Mouse (Mus musculus) liver, embryonic 14.5 days (tissue): ENCODE measurements around the gene Ddx24.

ENCODE experiments used
- CTCF ChIP-seq: IDR thresholded peaks from 2 replicates; pipeline ENCODE4 v1.5.1; 2016; ENCODE audit warnings: antibody characterized with exemption, low read depth, control low read depth
- EP300 ChIP-seq: IDR thresholded peaks from 2 replicates; pipeline ENCODE4 v1.6.1; 2016; ENCODE audit warnings: antibody characterized with exemption, low read depth

DNA sequence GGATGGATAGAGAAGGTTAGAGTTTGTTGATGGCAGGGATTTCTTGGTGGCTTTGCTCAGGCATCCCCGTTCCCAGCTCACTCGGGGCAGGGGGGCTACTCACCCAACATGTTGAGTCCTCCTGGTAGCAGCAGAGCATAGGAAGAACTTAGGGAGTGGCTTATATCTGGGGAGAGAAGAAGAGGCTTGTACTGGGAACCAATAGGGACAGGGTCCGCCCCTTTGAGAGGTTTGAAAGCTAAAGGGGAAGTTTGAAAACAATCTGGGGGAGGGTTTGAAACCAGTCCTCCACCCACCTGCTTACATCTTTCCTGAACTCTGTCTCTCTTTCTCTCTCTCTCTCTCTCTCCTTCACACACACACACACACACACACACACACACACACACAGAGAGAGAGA lies 17.9 kb upstream of the Ddx24 start, which contains the start of gene Ifi27l2a:
- TF ChIP-seq EP300, result no peak
- TF ChIP-seq CTCF, result no peak
